Mouse (Mus musculus) naive thymus-derived CD4-positive, alpha-beta T cell, adult 5 months (primary cell): ENCODE results near the gene Krt32. TPM values are rescaled to one million over a fixed set of nuclear protein-coding genes. Genes with fewer than 3 reads are reported as not detected.

ENCODE experiments used
- polyA plus RNA-seq: library from polyadenylated mRNA; unstranded; fragments of 100-300 nt; shearing (Covaris generic); gene quantifications from one replicate; pipeline ENCODE4 v1.2.1, GENCODE M21; 2017

The Krt32 gene
- polyA plus RNA-seq = not detected

DNA sequence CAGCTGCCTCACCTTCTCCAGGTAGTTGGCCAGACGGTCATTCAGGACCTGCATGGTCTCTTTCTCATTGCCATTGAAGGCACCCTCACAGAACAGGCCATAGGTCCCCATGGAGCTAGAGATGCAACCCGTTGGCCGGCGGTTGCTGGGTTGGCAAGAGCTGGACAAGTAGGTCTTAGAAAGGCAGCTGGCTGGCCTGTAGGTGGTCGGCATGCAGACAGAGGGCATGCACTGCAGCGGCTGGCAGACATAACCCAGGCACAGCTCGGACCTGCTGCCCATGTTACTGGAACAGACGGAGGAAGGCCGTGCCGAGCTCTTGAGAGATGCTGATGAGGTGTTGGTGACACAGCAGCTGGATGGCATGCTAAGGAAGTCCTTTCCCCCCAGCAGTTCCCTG, at the start of gene Krt32:
Gene Krt32 (minus strand): TSS at position 366 of the 400 bp plus-strand sequence.

DNA sequence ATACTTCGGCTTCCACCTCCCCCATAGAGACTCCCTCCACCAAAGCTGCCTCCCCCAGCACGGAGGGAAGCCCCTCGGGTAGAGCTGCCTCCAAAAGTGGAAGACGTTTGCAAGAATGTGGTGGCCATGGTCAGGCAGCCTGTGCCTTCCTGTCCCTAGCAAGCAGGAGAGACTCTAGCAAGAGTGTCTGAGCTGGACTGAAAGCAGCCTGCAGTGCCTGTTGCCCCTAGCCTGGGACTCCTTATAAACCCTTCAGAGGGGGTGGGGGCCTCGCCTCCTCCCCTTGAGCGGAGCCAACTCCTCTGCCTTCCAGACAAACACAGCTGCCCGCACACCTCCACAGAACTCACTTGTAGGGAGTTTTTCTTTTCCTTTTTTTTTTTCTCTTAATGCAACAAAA, 47.7 kb upstream of the Krt32 start, which contains the start of gene Krt15:
Gene Krt15 (minus strand): TSS at position 198 of the 400 bp plus-strand sequence.

DNA sequence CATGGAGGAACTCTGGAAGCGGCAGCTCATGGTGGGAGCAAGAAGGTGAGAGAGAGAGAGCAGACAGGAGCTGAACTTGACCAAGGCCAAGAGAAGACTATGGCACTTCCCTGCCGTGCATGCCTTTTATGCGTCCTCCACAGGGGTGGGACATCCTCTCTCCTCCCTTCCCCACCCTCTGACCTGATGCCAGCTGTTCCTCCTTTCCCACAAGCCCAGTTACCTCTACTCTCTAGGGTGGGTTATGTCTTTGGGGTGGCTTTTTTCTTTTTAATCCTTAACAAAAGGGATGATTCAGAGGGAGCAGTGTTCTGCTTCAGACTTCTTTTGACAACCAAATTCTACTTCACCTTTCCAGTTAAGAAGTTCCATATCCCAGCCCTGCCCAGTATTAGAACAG, 33.4 kb upstream of the Krt32 start, which contains the start of gene Krt13:
Gene Krt13 (minus strand): TSS at position 101 of the 400 bp plus-strand sequence.

DNA sequence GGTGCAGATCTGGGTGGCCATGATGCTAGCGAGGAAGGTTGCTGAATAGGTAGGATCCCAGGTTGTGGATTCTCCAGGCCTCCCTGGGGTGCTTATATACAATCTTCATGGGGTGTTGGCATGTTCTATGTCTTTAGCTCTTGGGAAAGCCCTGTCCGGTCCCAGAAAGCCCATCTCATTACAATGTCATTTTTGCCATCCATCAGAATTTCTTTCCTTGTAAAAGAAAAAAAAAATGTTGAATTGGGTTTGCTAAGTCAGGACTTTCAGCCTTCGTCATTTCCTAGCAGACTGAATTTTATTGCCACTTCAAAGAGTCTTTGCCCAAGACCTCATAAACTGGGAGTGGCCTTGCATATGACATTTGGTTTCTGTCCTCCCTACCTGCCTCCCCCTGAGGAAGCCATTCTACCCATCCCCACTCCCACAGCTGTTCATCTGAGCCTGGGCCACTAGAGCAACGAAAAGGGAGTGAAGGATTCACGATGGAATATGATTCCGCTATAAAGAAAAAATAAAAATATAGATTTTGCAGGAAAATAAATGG, 17.6 kb upstream of the Krt32 start, which contains the start of gene Krt36:
Gene Krt36 (minus strand): TSS at position 51 of the 547 bp plus-strand sequence.

DNA sequence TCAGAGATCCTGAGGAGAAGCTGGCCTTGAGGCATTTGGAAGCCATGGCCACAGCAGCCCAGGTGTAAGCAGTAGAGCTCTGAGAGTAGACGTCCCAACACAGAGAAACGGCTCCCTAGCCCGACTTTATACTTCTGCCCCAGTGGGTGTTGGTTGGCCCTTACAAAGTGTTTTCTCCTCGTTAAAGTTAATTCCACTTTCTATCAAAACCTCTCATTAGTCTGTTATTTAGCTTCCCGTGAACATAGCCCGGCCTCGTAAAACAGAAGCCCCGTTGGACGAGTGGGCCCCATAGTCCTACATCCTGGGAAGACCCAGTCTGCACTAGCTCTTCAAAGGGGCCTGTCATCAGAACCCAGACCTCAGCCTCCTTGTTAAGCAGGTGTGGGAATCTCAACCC, 8.1 kb upstream of the Krt32 start, which contains the start of gene Krt35:
Gene Krt35 (minus strand): TSS at position 101 of the 400 bp plus-strand sequence.

DNA sequence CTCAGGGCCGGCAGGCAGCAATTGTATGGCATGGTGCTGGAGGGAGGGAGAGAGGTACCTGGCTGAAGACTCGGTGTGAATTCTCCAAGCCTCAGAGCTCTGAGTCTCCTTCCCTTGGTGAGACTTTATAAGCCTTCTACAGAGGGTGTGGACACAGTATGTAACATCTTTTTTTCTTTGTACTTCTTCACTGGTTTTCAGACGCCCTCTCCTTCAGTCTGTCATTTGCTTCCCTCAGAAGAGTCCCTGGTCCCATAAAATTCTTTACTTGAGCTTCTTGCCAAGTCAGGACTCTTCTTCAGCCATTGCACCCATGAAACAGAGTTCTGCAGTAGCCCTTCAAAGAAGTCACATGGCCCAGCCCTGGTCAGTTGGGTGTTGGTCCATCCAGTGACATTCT, 37.6 kb downstream of the Krt32 start, which contains the start of gene Krt31:
Gene Krt31 (minus strand): TSS at position 101 of the 400 bp plus-strand sequence.

DNA sequence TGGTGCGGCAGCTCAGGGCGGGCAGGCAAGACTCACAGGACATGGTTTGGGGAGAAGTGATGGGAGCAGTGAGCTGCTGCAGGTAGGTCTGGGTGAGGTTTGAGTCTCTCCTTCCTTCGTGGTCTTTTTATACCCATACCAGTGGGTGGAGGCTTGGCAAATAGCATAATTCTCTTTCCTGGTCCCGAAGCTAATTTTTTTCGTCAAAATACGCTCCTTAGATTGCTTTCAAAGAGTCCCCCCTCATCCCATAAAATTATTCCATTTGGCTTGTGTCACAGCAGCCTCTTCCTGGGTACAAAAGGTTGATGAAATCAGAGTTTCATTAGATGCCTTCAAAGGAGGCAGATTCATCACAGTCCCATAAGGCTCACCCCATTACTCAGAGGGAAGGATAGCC, 46.6 kb downstream of the Krt32 start, which contains the start of gene Krt34:
Gene Krt34 (minus strand): TSS at position 101 of the 400 bp plus-strand sequence.

Other genes starting within 250 kb of the Krt32 start
- not detected for gene Krtap4-16, start 236.6 kb downstream of the Krt32 start, polyA plus RNA-seq
- not detected for gene Gm11568, start 230.3 kb downstream of the Krt32 start, polyA plus RNA-seq
- gene Gm11559, start 223.8 kb downstream of the Krt32 start, polyA plus RNA-seq = not detected
- not detected for gene Krtap9-1, start 214.8 kb downstream of the Krt32 start, polyA plus RNA-seq
- not detected for gene Gm11567, start 209.0 kb downstream of the Krt32 start, polyA plus RNA-seq
- not detected for gene Krtap31-1, start 180.3 kb downstream of the Krt32 start, polyA plus RNA-seq
- gene Gm11565, start 173.5 kb downstream of the Krt32 start, polyA plus RNA-seq = not detected
- not detected for gene Krtap31-2, start 151.9 kb downstream of the Krt32 start, polyA plus RNA-seq
- not detected for gene Krtap9-5, start 139.8 kb downstream of the Krt32 start, polyA plus RNA-seq
- gene Krtap29-1, start 109.2 kb downstream of the Krt32 start, polyA plus RNA-seq = not detected
- gene Krtap16-1, start 101.6 kb downstream of the Krt32 start, polyA plus RNA-seq = not detected
- gene Krtap17-1, start 94.2 kb downstream of the Krt32 start, polyA plus RNA-seq = not detected
- gene Krt33a, start 72.0 kb downstream of the Krt32 start, polyA plus RNA-seq = not detected
- not detected for gene Krt33b, start 58.4 kb downstream of the Krt32 start, polyA plus RNA-seq
- gene Krt34, start 46.7 kb downstream of the Krt32 start, polyA plus RNA-seq = not detected
- gene Krt31, start 37.7 kb downstream of the Krt32 start, polyA plus RNA-seq = not detected
- not detected for gene Krt35, start 8.0 kb upstream of the Krt32 start, polyA plus RNA-seq
- not detected for gene Krt36, start 17.4 kb upstream of the Krt32 start, polyA plus RNA-seq
- gene Krt13, start 33.3 kb upstream of the Krt32 start, polyA plus RNA-seq = not detected
- gene Krt15, start 47.7 kb upstream of the Krt32 start, polyA plus RNA-seq = not detected
- not detected for gene Krt19, start 60.4 kb upstream of the Krt32 start, polyA plus RNA-seq
- not detected for gene Krt9, start 105.0 kb upstream of the Krt32 start, polyA plus RNA-seq
- not detected for gene Krt14, start 119.3 kb upstream of the Krt32 start, polyA plus RNA-seq
- not detected for gene Krt16, start 160.7 kb upstream of the Krt32 start, polyA plus RNA-seq
- not detected for gene Krt17, start 172.8 kb upstream of the Krt32 start, polyA plus RNA-seq
- gene Krt42, start 181.6 kb upstream of the Krt32 start, polyA plus RNA-seq = not detected
- gene Eif1, start 231.7 kb upstream of the Krt32 start, polyA plus RNA-seq = 4,878 TPM
- not detected for gene Gast, start 246.2 kb upstream of the Krt32 start, polyA plus RNA-seq